Mouse (Mus musculus) adrenal gland (tissue): ENCODE measurements around the gene Rab3ip.

ENCODE experiments used
- intact Hi-C: fragments of 180-260 bp; cut with DNase I; formaldehyde crosslinking; loops from one replicate; pipeline ENCODE4 v1.15.1; 2025

Rab3ip gene

GRCm38 (mm10) chr10:116921416-116921815, 29.2 kb downstream of the Rab3ip start:
- intact Hi-C loops, result no loop called here

DNA sequence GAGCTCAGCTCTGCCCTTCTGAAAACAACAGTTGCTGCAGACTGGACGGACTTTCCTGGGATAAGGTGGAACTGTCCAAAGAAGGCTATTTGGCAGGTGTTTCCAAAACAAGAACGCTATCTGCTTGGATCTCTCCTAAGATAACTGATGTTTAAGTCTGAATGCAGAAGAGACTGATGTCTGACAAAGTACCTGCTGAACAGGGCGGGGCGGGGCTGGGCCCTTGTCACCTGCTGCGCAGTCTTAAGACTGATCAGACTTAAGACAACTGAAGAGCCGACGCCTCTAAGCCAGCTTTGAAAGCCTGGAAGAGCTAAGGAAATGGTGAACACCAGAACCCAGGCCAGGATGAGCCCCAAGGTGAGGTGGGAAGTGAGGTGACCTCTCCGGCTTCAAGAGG, 29.9 kb downstream of the Rab3ip start:
- intact Hi-C loops, result no loop called here

DNA sequence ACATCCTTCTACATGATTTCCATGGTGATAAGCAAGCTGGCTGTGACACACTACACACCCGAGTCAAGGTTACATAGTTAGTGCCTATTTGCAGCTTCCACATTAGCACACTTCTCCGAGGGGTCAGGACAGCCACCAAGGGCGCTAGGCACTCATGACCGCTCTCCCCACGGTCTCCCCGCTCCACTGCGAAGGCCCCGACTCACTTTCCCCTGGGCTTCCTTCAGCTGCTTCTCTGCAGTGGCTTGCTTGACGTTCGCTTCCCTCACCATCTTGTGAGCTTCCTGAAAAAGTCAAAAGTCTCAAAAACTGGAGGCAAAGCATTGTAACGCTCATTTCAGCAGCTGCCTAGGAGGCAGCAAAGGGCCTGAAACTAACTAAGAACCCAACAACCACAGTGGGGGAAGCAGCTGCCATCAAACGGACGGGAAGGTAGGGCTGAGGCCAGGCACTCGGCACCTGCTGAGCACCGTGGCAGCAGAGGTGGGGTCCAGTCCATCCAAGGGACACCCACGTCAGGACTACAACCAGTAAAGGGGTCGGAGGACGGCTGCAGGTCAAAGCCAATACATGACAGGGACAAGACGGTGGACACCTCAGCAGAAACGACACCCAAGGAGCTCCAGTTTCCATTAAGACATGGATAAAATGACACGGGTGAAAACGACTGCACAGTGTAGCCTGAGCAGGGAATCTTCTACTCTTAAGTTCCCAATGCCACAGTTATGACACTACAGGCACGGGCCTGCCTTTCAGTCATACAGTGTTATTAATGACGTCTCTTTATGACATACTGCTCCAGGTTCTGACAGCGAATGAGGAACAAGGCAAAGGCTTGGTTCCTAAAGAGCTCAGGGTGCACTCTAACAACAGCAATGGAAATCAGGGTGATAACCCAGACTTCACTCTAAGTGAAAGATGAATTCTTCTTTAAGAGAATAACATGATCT, 30.9 kb downstream of the Rab3ip start:
- intact Hi-C loops, result no loop called here

GRCm38 (mm10) chr10:116916581-116916980, 34.0 kb downstream of the Rab3ip start:
- intact Hi-C loops, result no loop called here

DNA sequence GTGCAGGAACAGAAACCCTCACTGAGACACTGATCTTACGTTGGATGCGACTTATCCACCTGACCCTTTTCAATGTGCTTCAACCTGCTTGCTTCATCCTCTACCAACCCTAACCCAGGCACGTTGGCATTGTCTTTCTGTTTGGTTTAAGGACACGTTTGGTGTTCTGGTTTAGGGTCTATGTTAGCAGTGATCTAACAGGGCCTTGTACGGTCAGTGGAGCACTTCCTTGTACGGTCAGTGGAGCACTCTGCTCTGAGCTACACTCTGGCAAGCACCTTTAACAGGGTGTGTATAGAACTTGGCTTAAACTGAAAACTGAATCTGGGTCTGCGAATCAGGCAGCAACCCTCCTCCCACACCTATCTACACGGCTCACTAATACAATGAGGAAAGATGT, 35.3 kb downstream of the Rab3ip start:
- intact Hi-C loops, result no loop called here

GRCm38 (mm10) chr10:116914586-116914985, 36.0 kb downstream of the Rab3ip start:
- intact Hi-C loops, result no loop called here

DNA sequence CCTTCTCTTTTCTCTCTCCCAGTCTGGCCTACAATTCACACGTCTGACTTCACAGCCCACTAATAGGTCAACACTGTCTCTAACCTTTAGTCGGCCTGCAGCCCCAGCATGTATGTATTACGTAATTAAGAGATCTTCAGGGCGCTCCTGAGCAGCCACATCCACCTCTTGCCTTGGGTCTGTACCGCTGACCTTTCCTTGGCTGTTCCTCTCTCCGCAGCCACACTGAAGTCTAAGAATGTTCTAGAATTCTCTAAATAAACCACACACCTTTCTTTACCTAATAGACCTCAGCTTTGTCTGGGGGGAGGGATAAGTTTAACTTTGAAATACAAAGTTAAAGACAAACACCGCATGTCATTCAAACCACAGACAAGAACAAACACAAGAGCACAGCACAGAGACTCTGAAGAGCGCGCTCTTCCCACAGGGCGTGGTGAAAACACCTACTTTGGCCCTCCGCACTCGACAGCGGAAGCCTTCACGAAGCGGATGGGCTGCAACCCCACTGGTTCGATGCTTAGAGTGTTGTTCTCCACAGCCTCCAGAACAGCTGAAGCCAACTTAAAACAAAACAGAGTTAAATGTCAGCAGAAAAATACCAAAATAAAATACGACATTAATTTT, 36.8 kb downstream of the Rab3ip start:
- intact Hi-C loops, result no loop called here

DNA sequence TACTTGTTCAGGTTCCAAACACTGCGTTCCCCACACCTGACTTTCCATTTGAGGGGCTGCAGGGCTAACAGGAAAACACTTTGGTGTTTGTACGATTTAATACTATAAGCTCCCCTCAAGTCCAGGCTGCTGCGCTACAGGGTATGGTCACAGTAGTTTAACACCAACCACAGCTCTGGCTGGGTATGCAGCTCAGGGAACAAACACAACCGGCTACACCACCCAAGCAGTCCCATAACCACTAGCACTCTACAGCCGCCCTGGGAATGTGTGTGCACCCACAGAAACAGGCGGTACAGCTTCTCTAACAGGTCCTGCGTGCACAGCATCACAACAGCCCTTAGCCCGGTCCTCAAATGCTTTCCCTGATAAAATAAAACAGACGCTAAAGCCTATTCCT, 37.7 kb downstream of the Rab3ip start:
- intact Hi-C loops, result no loop called here

GRCm38 (mm10) chr10:116908901-116909642, 41.5 kb downstream of the Rab3ip start:
- intact Hi-C loops, result no loop called here

DNA sequence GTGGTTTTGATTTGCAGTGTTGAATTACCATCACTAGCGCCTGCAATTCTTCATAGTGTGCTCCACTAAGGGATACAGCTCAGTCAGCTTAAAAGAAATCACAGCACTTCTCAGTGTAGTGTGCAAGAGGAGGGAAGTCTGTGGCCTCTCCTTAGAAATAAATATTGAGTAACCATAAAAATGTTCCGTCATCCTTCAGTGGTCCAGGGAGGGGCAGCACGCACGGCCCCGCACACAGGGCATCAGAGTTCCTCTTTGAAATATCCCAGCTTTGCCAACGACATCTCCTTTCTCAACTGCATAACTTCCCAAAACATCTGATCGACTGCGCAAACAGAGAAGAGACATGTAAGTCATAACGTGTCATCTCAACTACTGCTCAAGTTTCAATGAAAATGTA, 43.8 kb downstream of the Rab3ip start:
- intact Hi-C loops, result no loop called here

GRCm38 (mm10) chr10:116904503-116904908, 46.1 kb downstream of the Rab3ip start:
- intact Hi-C loops, result no loop called here

- intact Hi-C loops, result no loop called here
These were observed 54.0 kb downstream of the Rab3ip start, which contains the start of gene Myrfl for GRCm38 (mm10) chr10:116896336-116897177. Myrfl (minus strand) TSS chr10:116896919.

DNA sequence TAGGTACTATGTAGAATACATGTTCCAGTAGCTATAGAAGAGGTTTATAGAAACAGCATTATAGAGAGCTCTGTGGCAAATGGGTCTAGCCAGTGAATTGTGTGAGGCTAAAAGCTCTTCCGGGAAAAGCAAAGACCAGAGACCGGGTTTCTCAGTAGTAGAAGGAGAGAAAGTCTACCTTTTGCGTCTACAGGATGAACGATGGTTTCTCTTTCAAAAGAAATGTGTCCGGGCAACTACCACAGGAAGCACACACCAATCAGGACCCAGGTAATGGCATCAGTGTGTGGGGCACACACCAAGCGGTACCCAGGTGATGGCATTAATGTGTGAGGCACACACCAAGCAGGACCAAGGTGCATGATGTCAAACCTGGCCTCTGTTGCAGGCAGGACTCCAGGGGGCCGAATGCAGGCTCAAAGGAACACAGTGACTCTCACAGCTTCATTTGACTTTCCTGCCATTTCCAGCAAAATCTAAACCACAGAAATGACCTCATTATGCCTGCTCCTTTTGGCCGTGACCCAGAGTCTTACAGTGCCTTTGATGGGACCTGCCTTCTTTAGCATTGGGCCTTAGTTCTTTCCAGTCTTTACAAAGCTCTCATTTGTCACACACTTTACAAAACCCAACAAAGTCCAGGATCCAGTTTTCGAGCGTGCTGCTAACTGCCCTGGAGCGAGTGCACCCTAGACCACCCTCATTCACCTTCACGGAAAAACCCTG, 55.3 kb downstream of the Rab3ip start:
- intact Hi-C loops, result no loop called here

- intact Hi-C loops, result no loop called here
These were observed 56.0 kb downstream of the Rab3ip start for GRCm38 (mm10) chr10:116894540-116894939.

DNA sequence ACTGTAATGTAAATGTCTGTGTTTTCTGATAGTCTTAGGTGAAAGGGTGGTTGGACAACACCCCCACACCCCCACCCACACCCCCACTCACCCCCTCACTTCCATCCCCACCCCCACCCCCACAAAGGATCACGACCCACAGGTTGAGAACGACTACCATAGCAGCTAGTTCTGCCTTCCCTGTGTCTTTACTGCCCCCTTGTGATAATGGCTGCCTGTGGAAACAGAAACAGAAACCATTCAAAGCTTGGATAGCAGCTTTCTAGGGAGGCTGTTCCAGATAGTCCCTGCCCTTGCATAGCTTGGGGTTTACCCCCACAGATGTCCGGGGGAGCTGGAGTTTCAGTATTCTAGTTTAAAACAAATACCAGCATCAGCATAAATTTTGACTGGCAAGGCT, 56.8 kb downstream of the Rab3ip start:
- intact Hi-C loops, result no loop called here

- intact Hi-C loops, result no loop called here
These were observed 60.0 kb downstream of the Rab3ip start for GRCm38 (mm10) chr10:116890587-116890986.

DNA sequence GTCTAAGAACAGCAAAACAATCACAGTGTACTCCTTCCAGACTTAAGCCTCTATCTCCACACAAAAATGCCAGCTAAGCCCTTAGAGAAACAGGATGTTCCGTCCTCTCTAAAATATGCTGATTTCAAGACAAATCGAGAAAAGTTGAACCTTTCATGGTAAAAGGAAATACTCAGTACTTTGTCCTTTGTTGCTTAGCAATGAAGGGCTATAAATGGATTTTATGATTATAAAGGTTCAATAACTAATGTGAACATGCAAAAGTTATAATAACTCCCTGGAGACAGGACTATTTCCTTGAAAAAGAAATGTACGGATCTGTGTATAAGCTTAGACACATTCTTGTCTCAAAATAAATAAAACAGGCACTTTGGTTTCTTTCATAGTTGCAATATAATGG, 66.0 kb downstream of the Rab3ip start:
- intact Hi-C loops, result no loop called here

- intact Hi-C loops, result no loop called here
These were observed 67.0 kb downstream of the Rab3ip start for GRCm38 (mm10) chr10:116883531-116883930.

GRCm38 (mm10) chr10:116877436-116877835, 73.1 kb downstream of the Rab3ip start:
- intact Hi-C loops, result no loop called here

DNA sequence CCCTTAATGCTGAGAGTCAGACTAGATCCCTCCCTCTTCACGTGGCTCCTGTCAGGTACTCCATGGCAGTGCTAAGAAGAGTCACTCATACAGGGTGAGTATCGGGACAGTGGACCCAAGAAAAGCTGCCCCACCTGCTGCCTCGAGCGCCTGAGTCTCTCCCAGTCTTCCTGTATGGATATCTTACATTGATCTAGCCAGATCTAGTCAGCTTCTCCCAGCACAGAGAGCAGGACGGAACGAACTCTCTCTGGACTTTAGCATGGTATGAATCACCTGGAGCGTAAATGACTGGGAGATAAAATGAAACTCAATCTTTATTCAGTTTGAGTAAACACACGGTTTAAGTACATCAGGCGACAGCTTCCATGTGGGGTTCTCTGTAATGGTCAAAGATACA, 76.1 kb downstream of the Rab3ip start:
- intact Hi-C loops, result no loop called here
